Mouse (Mus musculus): ENCODE data around the gene Rangap1.

GRCm38 (mm10) chr15:81663281-81663680, 82.0 kb downstream of the Rangap1 start:
- TF ChIP-seq EP300 (IDR thresholded peaks at IDR 0.05), result no peak
- TF ChIP-seq CTCF (IDR thresholded peaks at IDR 0.05), result no peak

Measured in lung, postnatal 0 days (tissue).